Mouse (Mus musculus): ENCODE results near the gene Slit2.

DNA sequence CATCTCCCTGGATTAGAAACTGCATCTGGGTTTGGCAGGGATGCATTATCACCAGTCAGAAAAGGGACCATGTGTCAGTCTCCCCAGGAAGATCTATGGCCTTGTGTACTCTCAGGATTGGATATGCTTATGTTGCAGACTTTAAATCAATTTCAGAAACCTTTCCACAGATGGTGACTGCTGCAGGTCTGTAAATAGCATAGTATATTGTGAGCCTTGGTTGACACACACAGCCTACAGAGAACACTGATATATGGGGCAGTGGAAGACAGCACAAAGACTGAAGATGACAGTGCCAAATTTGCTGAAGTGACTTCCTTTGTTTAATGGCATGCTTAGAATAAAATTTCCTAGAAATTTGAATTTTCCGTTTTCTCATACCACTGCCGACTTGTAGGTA, 163.1 kb downstream of the Slit2 start:
- no peak for TF ChIP-seq POLR2A (IDR thresholded peaks at IDR 0.05; ENCODE audit: insufficient read depth, low read depth, low read length)
- TF ChIP-seq EP300 (IDR thresholded peaks at IDR 0.05; ENCODE audit: insufficient read depth, low read depth, low read length) = no peak

All from heart, adult 2 months (tissue).